Mouse (Mus musculus) cerebellum, adult 2 months (tissue): ENCODE measurements at regions not wholly inside any gene's neighbourhood (a gene's known extent, or its start where the extent isn't known, plus 50 kb on each side); places are given as distances from the start of the nearest gene placed in this dataset.

ENCODE experiments used
- DNase-seq, 2 experiments: peaks; one replicate each; pipeline ENCODE4 v3.0.0; 2021
- H3K27ac ChIP-seq: fragments of 200-500 bp; 2 replicates; pipeline ENCODE4 v1.5.1; 2012; ENCODE audit warnings: low read length, control low read depth, inconsistent platforms; ENCODE audit not compliant: insufficient read depth
- H3K27me3 ChIP-seq: fragments of 200-500 bp; 2 replicates; pipeline ENCODE4 v1.6.1; 2012; ENCODE audit warnings: inconsistent platforms, mild to moderate bottlenecking, low read length, moderate library complexity; ENCODE audit not compliant: control insufficient read depth, insufficient read depth
- H3K4me1 ChIP-seq: fragments of 200-500 bp; 2 replicates; pipeline ENCODE4 v1.6.1; 2011; ENCODE audit warnings: low read length; ENCODE audit not compliant: control insufficient read depth, insufficient read depth
- H3K4me3 ChIP-seq: fragments of 200-500 bp; replicated peaks from 2 replicates; pipeline ENCODE3; 2011; ENCODE audit warnings: mild to moderate bottlenecking, low read depth, low read length, control low read depth; ENCODE audit not compliant: insufficient read depth
- CTCF ChIP-seq: fragments of 200-500 bp; IDR thresholded peaks from 2 replicates; pipeline ENCODE4 v1.5.1; 2011; ENCODE audit warnings: low read depth, mild to moderate bottlenecking, control low read depth, low read length, moderate library complexity, borderline replicate concordance; ENCODE audit not compliant: insufficient read depth
- POLR2A ChIP-seq: fragments of 200-500 bp; IDR thresholded peaks from 2 replicates; pipeline ENCODE4 v1.6.1; 2011; ENCODE audit warnings: low read length, control low read depth, borderline replicate concordance; ENCODE audit not compliant: insufficient read depth
- WGBS: fragments of 180-500 bp; shearing (Covaris S2); methylation state at CpG from one replicate; pipeline ENCODE4 v1.1.7; 2018; 5-methylcytosine and 5-hydroxymethylcytosine counted together

GRCm38 (mm10) chr2:124888209-124888608 lies 179.7 kb upstream of the Slc24a5 start:
- no peak for DNase-seq
- TF ChIP-seq POLR2A (no peak), CTCF (no peak)
- H3K27me3 ChIP-seq, result no peaks in the 10 kb centered on the region
- H3K27ac ChIP-seq, result no peak overlapping the region
- no peaks in the 10 kb centered on the region for H3K4me1 ChIP-seq
- WGBS, result 39% methylated on average over 4 of the region's 4 CpGs
- H3K4me3 ChIP-seq, result no peak overlapping the region

DNA sequence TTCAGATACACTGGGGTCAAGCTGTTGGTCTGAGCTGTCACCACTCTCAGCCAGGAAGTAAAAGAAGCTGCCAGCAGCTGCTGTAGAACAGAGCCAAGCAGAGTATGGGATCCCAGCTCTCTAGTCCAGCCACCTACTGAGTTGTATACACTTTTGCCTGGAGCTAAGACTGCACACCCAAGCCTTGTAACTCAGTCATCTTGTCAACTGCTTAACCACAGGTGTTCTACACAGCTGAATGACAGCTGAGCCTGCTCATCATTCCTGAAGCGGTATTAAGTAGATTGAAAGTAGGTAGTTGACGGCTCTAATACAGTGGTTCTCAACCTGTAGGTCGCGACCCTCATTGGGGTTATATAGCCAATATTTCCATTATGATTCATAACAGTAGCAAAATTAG lies 172.9 kb upstream of the Slc24a5 start:
- no peaks in the 10 kb centered on the region for H3K27me3 ChIP-seq
- 92% methylated on average over 4 of the region's 4 CpGs for WGBS
- H3K4me1 ChIP-seq, result no peaks in the 10 kb centered on the region
- no peak for TF ChIP-seq POLR2A
- TF ChIP-seq CTCF, result no peak
- no peak for DNase-seq
- no peak overlapping the region for H3K4me3 ChIP-seq
- no peak overlapping the region for H3K27ac ChIP-seq

- H3K4me3 ChIP-seq, result no peak overlapping the region
- 73% methylated on average over 4 of the region's 4 CpGs for whole genome bisulfite sequencing
- no peak for DNase-seq
- no peaks in the 10 kb centered on the region for H3K27me3 ChIP-seq
- H3K4me1 ChIP-seq, result no peaks in the 10 kb centered on the region
- no peak overlapping the region for H3K27ac ChIP-seq
- TF ChIP-seq CTCF, result no peak
- no peak for TF ChIP-seq POLR2A
Observed at GRCm38 (mm10) chr2:124903556-124903955, 164.4 kb upstream of the Slc24a5 start.

DNA sequence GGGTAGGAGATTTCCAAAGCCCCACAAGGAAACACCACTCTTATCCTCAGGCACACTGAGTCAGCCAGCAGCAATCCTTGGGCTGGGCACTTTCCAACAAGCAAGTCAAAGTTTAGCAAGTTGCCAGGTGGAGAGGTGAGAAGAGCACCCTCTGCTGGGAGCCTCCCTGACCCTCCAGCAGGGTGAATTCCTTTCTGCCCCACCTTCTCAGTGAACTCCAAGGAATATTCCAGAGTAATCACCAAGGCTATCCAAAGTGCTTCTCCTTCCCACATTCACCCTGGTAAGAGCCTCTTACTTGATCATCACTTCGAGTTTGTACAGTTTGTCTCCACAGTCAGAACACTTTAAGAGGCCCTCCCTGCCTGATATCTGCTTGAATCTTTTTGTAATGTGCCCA lies 162.8 kb upstream of the Slc24a5 start:
- no peaks in the 10 kb centered on the region for H3K27me3 ChIP-seq
- no peak overlapping the region for H3K27ac ChIP-seq
- TF ChIP-seq POLR2A (no peak), CTCF (no peak)
- no peak for DNase-seq
- H3K4me3 ChIP-seq, result no peak overlapping the region
- no peaks in the 10 kb centered on the region for H3K4me1 ChIP-seq
- WGBS, result 88% methylated on average over 1 of the region's 1 CpGs

- H3K4me3 ChIP-seq, result no peak overlapping the region
- 63% methylated on average over 7 of the region's 7 CpGs for WGBS
Observed at GRCm38 (mm10) chr2:124918986-124919761, 148.8 kb upstream of the Slc24a5 start.

DNA sequence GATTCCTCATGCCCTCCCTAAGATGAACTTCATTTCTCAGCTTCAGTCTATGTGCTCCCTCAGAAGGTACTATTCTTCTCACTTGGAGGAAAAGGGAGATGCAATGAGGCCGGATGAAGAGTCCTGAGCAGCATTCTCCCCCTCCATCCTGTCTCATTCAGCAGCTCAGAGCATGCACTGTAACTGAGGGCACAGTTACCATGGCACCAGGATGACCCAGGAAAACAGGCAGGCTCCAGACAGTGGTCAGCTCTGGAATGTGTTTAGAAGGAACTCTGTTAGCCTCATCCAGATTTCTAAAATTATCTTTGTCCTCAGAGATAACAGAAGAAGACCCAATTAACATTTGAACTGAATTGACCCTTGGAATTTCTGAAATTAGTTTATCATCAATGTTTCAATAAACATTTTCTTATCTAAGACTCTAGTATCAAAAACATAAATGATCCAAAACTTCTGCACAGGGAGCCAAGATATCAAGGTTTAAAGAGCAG lies 148.1 kb upstream of the Slc24a5 start:
- H3K27me3 ChIP-seq, result no peaks in the 10 kb centered on the region
- 88% methylated on average over 1 of the region's 1 CpGs for WGBS

More at GRCm38 (mm10) chr2:124918986-124919761, 148.8 kb upstream of the Slc24a5 start:
- Histone ChIP-seq H3K4me1 (no peaks in the 10 kb centered on the region), H3K27ac (no peak overlapping the region), H3K27me3 (no peaks in the 10 kb centered on the region)
- no peak for TF ChIP-seq POLR2A
- no peak for TF ChIP-seq CTCF
- no peak for DNase-seq

DNA sequence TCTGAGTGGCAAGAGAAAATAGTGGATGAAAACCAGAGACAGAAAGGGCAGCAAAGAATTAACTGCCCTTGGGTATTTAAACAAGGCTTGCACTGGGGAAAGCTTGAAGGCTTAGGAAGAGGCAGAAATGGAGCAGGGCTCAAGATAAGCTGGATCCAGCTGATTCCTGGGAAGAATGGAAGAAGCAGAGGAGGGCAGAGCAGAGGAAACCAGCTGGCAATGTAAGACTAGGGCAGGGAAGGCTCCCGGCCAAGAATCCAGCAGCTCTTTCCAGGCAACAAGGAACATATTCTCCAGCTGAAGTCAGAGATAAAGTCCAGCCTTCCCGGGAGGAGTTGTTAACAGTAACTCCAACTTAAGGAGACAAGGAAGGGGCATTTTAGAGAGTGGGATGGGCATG lies 147.7 kb upstream of the Slc24a5 start:
- H3K4me3 ChIP-seq, result no peak overlapping the region
- DNase-seq, result no peak
- TF ChIP-seq CTCF, result no peak
- no peak for TF ChIP-seq POLR2A
- WGBS, result 35% methylated on average over 2 of the region's 2 CpGs
- H3K27ac ChIP-seq, result no peak overlapping the region
- no peaks in the 10 kb centered on the region for H3K4me1 ChIP-seq
- no peaks in the 10 kb centered on the region for H3K27me3 ChIP-seq

More for the DNA sequence above, 148.1 kb upstream of the Slc24a5 start:
- no peak overlapping the region for H3K4me3 ChIP-seq
- DNase-seq, result no peak
- no peak overlapping the region for H3K27ac ChIP-seq
- TF ChIP-seq CTCF (no peak), POLR2A (no peak)
- H3K4me1 ChIP-seq, result no peaks in the 10 kb centered on the region
